Mouse (Mus musculus): ENCODE results near the gene Vmn2r10. TPM values are rescaled to one million over a fixed set of nuclear protein-coding genes. Genes with fewer than 3 reads are reported as not detected.
A peak's percentile ranks its signal among the peaks of the same experiment; 100 is the strongest.
"Not testable (repeated sequence)": the region's sequence is repeated elsewhere in the genome, so short reads cannot be mapped to it uniquely, and the experiment has no call there.

Vmn2r10 gene
- not detected in 2 replicates for total RNA-seq (2021)
- long read RNA-seq = 0 reads

- DNase-seq = not testable (repeated sequence)
Observed at GRCm38 (mm10) chr5:109006427-109006826, at the start of gene Vmn2r10. Vmn2r10 (minus strand) TSS chr5:109006527.

- no peak for DNase-seq
Observed at GRCm38 (mm10) chr5:109055286-109055685, 49.0 kb upstream of the Vmn2r10 start.

- DNase-seq = peak; percentile 18
Observed at GRCm38 (mm10) chr5:109032591-109032990, 26.3 kb upstream of the Vmn2r10 start.

- DNase-seq = no peak
Observed at GRCm38 (mm10) chr5:108988924-108989323, 17.4 kb downstream of the Vmn2r10 start.

Other genes with a start within 250 kb of the Vmn2r10 start
- gene Rnf212, start 231.5 kb downstream of the Vmn2r10 start, total RNA-seq (2021) = not detected in 2 replicates
- gene Tmed11, start 211.2 kb downstream of the Vmn2r10 start, total RNA-seq (2021) = not detected in 2 replicates
- gene Vmn2r8, start 197.7 kb downstream of the Vmn2r10 start, total RNA-seq (2021) = not detected in 2 replicates
- gene Vmn2r9, start 153.9 kb downstream of the Vmn2r10 start, total RNA-seq (2021) = not detected in 2 replicates
- gene Vmn2r11, start 53.0 kb upstream of the Vmn2r10 start, total RNA-seq (2021) = not detected in 2 replicates
- gene Vmn2r12, start 91.4 kb upstream of the Vmn2r10 start, total RNA-seq (2021) = not detected in 2 replicates
- 0.21 TPM in 1 of 2 replicates, not detected in the other for gene Vmn2r13, start 185.7 kb upstream of the Vmn2r10 start, total RNA-seq (2021)
- not detected in 2 replicates for gene Vmn2r14, start 218.2 kb upstream of the Vmn2r10 start, total RNA-seq (2021)

Measured in adrenal gland, postnatal 25 days (tissue).